Comparison of ENCODE assay signal across 10 mouse cellular contexts in the genomic region with DNA sequence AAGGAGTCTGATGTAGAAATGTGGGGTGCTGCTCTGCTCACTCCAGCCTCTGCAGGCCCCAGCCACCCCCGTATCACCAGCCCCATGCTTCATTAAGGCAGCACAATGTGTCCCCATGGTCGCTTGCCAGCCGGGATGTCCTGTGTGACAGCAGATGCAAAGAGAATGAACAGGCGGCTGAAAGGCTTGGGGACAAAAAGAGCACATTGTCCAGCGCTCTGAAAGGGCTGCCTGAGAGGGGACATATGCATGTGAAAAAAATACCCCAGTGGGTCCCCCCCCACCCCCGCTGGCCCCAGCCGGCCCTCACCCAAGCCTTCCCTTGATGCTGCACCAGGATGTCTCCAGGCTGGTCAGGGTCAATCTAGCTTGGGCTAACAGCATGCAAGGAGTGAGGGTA. TPM values are rescaled to one million over a fixed set of nuclear protein-coding genes. Genes with fewer than 3 reads are reported as not detected.
A peak's percentile ranks its signal among the peaks of the same experiment; 100 is the strongest.
DNase-seq lines count a peak whose midpoint lies in the region; ATAC-seq lines count a peak whose summit lies in the region.
"Had no signal": no experiment of that assay in that cellular context is flagged by ENCODE, and none has a peak within 500 bp of the region (broad histone marks: within the 10 kb centered on the region; RNA-seq: fewer than 3 reads in every experiment).

No protein-coding gene starts in this region.

- no peak overlapping the region for H3K9ac ChIP-seq in hindbrain, embryonic 13.5 days
- H3K9ac ChIP-seq in midbrain, embryonic 11.5 days (ENCODE audit: low read length): 0 out of 2 replicates have a peak overlapping the region, but pooled peaks have one; percentile 27
- H3K9ac ChIP-seq: limb, embryonic 15.5 days had no signal

- H3K27ac ChIP-seq in hindbrain, embryonic 13.5 days: no peak overlapping the region
- H3K27ac ChIP-seq in midbrain, embryonic 11.5 days (ENCODE audit: low read depth, low read length): peak overlapping the region; percentile 63

- H3K36me3 ChIP-seq in hindbrain, embryonic 13.5 days: no peaks in the 10 kb centered on the region
- no peaks in the 10 kb centered on the region for H3K36me3 ChIP-seq in midbrain, embryonic 11.5 days (ENCODE audit: control insufficient read depth, insufficient read depth, low read length)
- H3K36me3 ChIP-seq: limb, embryonic 15.5 days had no signal

- H3K4me1 ChIP-seq in hindbrain, embryonic 13.5 days (replicated peaks): peaks cover 27% of the 10 kb centered on the region
- peaks cover 31% of the 10 kb centered on the region for H3K4me1 ChIP-seq in midbrain, embryonic 11.5 days (ENCODE audit: control insufficient read depth, insufficient read depth, low read length)

- 14% methylated on average over 7 of the region's 7 CpGs for WGBS in hindbrain, embryonic 13.5 days
- WGBS in midbrain, embryonic 11.5 days: 18% methylated on average over 7 of the region's 7 CpGs

- 0 out of 2 replicates have a peak, but pooled peaks cover 6% of the 10 kb centered on the region for H3K27me3 ChIP-seq in hindbrain, embryonic 13.5 days
- H3K27me3 ChIP-seq in midbrain, embryonic 11.5 days (ENCODE audit: control insufficient read depth, insufficient read depth, low read length): no peaks in the 10 kb centered on the region
- H3K27me3 ChIP-seq: limb, embryonic 15.5 days had no signal

- DNase-seq in layer of hippocampus, adult 11-12 months (ENCODE audit: low spot score): peak; percentile 35
- DNase-seq in layer of hippocampus, adult 9-10 months (ENCODE audit: low spot score): no peak
- DNase-seq in midbrain, embryonic 11.5 days (ENCODE audit: low spot score, missing footprints): no peak
- peak; percentile 65 for DNase-seq in right cerebral cortex, postnatal 4 days
- no peak for DNase-seq in urinary bladder, postnatal 36 days (ENCODE audit: low spot score in 2 of 2)
- no peak for DNase-seq in adrenal gland, postnatal 36 days
- no peak for DNase-seq in B cell, adult 2 months

- H3K4me3 ChIP-seq in hindbrain, embryonic 13.5 days: no peak overlapping the region
- H3K4me3 ChIP-seq in midbrain, embryonic 11.5 days (ENCODE audit: low read depth, low read length): no peak overlapping the region
- H3K4me3 ChIP-seq: limb, embryonic 15.5 days had no signal

- H3K4me2 ChIP-seq in hindbrain, embryonic 13.5 days: no peak overlapping the region
- no peak overlapping the region for H3K4me2 ChIP-seq in midbrain, embryonic 11.5 days
- H3K4me2 ChIP-seq: limb, embryonic 15.5 days had no signal

- no peaks in the 10 kb centered on the region for H3K9me3 ChIP-seq in hindbrain, embryonic 13.5 days
- H3K9me3 ChIP-seq in midbrain, embryonic 11.5 days (ENCODE audit: control insufficient read depth, low read length): no peaks in the 10 kb centered on the region
- H3K9me3 ChIP-seq: limb, embryonic 15.5 days had no signal

- ATAC-seq in hindbrain, embryonic 13.5 days (ENCODE audit: low FRiP score): peak; percentile 44; the same call in 1 of the 2 replicates
- ATAC-seq in midbrain, embryonic 11.5 days (ENCODE audit: low FRiP score): peak; percentile 77
- ATAC-seq: intestine, postnatal 0 days had no signal

RNA-seq across cellular contexts. Expression of gene Parp11, which starts 41.0 kb away (rescaled TPM):
- polyA plus RNA-seq in hindbrain, embryonic 13.5 days (2015; fragmentation: Nextera tagmentation; extraction: Ambion mirVana): 80.6 and 82.1 TPM in 2 replicates
- polyA plus RNA-seq in midbrain, embryonic 11.5 days (2014; fragmentation: Nextera tagmentation; extraction: Ambion mirVana): 62.1 and 64.9 TPM in 2 replicates
- total RNA-seq in adrenal gland, postnatal 36 days (2021): 10 to 100 TPM; 18.6 to 18.7 TPM

Comparison
In these comparisons a context has a peak if more than half of its experiments do, and no peak if none do; other contexts are left out.
1. DNase-seq: peak in layer of hippocampus, adult 11-12 months (single experiment) and right cerebral cortex, postnatal 4 days (single experiment); none in layer of hippocampus, adult 9-10 months (single experiment), midbrain, embryonic 11.5 days (single experiment), urinary bladder, postnatal 36 days (0 of 2), adrenal gland, postnatal 36 days (0 of 2) and B cell, adult 2 months (0 of 2).